Mouse (Mus musculus) megakaryocyte, embryonic 14.5 days (primary cell): ENCODE measurements around the gene Rin2.

Experiments
- FLI1 ChIP-seq: IDR thresholded peaks from 2 replicates; pipeline ENCODE4 v1.6.1; 2012; ENCODE audit warnings: low read length, inconsistent platforms, mixed read lengths
- GATA1 ChIP-seq: IDR thresholded peaks from 3 replicates; pipeline ENCODE4 v1.6.1; 2012; ENCODE audit warnings: mixed read lengths, low read length, inconsistent platforms, borderline replicate concordance

GRCm38 (mm10) chr2:145855831-145856230, 180.8 kb downstream of the Rin2 start:
- no peak for TF ChIP-seq GATA1
- no peak for TF ChIP-seq FLI1
